Mouse (Mus musculus) frontal cortex, postnatal 25 days (tissue): ENCODE measurements around the gene Card10.
A peak's percentile ranks its signal among the peaks of the same experiment; 100 is the strongest.

Source experiments
- DNase-seq, 2 experiments: peaks; one replicate each; pipeline ENCODE4 v3.0.0; 2022; ENCODE audit warnings: low spot score in 2 of 2

The Card10 gene

GRCm38 (mm10) chr15:78801971-78802741, 686 bp downstream of the Card10 start:
- no peak for DNase-seq

- DNase-seq: no peak
Observed at GRCm38 (mm10) chr15:78801571-78801970, 1.3 kb downstream of the Card10 start.

GRCm38 (mm10) chr15:78799029-78799428, 3.8 kb downstream of the Card10 start:
- no peak for DNase-seq

GRCm38 (mm10) chr15:78797060-78797329, 5.8 kb downstream of the Card10 start:
- no peak for DNase-seq

DNA sequence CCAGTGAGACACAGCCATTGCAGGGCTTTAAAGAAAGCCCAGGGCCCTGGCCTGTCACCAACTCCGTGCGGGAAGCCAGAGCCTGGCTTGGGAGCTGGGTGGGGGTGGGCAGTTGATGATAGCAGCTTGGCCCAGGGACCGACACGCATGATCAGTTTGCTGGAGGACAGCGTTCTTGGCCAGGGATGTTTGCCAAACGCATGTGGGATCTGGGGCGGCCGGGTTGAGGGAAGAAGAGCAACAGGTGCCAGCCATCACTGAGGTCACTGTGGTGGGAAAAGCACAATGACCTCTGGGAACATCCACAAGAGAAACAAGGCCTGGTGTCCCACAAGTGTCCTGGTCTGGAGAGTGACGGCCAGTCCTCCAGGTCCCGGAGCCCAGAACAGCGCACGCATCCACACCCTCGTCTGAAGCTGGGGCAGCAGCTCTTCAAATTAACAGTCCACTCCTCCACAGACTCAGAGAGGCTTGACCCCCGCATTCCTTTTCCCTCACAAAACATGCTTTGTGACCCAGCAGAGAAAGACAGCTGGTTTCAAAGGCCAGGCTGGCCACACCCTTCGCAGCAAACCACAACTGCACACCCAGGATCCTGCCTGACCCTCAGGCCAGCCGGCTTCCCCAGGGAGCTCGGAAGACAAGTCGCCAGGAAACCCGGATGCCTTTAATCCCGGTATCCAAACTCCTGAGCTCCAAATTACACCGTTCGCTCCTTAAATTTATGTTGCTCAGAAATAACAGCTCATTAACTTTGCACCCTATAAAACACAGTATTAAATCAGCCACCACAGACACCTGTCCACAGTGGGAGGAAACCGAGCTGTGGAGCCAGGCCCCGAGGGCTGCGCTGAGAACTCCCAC, 6.4 kb downstream of the Card10 start:
- no peak for DNase-seq

- no peak for DNase-seq
Observed at GRCm38 (mm10) chr15:78790990-78791389, 11.9 kb downstream of the Card10 start.

- no peak for DNase-seq
Observed at GRCm38 (mm10) chr15:78790451-78790850, 12.4 kb downstream of the Card10 start.

DNA sequence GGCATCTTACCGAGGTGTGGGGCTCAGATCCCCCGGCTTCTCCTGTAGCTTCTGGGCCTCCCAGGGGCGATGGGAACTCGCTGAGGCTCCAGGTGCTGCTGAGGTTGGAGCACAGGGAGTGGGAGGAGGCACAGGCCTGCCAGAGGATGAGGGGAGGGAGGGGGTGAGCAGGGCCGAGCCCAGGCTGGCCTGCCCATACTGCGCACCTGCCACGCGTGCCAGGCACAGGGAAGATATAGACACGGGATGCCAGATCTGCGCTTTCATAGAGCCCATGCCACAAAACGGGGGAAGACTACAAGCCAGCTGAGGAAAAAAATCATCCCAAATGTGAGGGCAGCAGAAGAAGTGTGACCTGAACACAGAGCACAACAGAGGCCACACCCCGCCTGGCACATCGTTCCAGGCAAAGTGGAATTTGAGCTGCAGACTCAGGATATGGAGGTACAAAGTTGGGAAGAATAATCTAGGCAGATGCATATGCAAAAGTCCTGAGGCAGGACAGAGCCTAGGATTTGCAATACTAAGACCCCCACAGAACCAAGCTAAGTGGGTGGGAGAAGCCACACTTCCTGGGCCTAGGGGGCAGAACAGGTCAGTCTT, 13.0 kb downstream of the Card10 start:
- no peak for DNase-seq

DNA sequence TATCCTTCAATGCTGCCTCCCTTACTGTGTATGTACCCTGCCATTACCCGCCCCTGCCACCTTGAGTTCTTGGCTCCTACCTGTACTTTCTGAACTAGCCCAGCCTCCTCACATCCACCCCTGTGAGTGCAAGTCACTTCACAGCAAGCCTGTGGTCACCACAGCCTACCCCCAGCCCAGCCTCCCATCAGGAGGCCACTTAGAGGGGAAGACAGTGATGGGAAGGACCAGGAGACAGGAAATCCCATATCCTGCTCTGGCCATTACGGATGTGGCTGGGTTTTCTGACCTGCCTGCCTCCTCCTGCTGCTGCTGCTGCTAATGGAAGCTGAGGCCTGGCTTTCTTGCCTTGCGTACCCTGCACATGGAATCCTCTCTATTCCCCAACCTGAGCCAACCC, 14.8 kb downstream of the Card10 start:
- DNase-seq: no peak

GRCm38 (mm10) chr15:78787287-78787856, 15.5 kb downstream of the Card10 start:
- no peak for DNase-seq

DNA sequence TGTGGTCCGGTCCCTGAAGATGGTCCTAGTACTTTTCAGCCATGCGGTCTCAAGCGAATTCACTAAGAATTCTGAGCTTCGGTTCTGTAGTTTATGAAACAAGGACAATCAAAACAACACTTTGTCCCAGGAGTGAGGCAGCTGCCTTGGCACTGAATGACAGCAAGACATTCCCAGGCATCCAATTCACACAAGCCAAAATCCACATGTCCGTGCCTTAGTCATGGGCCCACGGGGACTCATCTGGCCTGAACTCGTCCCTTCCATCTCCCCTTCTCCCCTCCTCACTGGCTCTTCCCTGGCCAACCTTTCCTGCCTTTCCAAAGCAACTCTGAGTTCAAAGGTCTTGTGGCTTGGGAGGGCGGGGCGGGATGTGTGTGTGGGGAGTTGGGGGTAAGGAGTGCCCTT, 16.4 kb downstream of the Card10 start:
- no peak for DNase-seq

- no peak for DNase-seq
Observed at GRCm38 (mm10) chr15:78785961-78786360, 16.9 kb downstream of the Card10 start.

- no peak for DNase-seq
Observed at GRCm38 (mm10) chr15:78785258-78785657, 17.6 kb downstream of the Card10 start.

DNA sequence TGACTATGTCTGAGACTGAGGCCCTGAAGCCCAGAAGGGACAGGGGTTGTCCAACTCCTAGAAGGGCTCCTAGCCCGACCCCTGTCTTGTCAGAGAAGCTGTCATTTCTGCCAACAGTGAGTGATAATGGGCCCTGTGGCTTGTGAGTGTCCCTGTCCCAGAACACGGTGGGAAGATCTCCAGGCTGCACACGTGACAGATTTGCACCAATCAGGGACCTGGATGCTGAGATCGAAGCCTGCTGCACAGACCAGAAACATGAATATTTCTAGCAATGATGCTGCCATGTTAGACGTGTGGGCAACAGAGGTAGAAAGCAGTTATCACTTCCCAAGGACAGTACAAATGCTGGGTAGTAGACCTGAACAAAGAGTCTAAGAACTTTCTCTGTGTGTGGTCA, 18.3 kb downstream of the Card10 start:
- no peak for DNase-seq

- DNase-seq: no peak
Observed at GRCm38 (mm10) chr15:78782348-78783103, 20.3 kb downstream of the Card10 start.

- DNase-seq: no peak
Observed at GRCm38 (mm10) chr15:78780908-78781307, 21.9 kb downstream of the Card10 start.

GRCm38 (mm10) chr15:78780359-78780758, 22.5 kb downstream of the Card10 start:
- no peak for DNase-seq

DNA sequence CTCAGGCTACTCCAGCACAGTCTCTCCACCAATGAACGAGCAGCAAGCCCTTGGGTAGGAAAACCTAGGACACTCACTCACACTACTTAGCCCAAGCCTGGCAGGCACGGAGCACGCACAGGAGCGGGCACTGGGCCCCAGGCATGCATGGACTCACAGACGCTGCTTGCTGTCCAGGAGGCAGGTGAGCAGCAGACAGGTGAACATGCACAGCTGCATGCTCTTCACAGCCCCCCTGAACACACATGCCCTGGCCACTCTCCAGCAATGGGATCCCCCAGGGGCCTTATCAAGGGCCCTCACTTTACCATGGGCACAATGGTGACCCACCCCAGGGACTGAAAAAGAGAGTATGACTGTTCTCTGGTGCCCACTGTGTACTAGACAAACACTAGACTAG, 23.2 kb downstream of the Card10 start:
- no peak for DNase-seq

DNA sequence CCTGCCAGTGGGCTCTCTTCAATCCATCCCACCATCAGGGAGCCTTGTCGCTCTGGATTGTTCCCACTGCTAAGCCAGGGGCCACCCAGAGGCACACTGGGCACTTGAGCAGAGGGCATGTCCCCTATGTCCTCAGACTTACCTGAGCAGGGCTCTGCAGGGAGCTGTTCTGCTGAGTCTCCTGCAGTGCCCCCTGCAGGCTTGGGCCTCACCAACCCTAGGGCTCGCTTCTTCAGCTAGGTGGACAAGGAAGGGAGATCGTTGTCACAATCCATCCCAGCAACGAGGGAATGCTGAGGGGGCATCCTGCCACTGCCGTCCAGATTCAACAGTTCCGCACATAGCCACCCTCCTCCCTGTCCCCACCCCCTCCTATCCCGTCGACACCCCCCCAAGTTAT, 23.6 kb downstream of the Card10 start:
- DNase-seq: no peak

DNA sequence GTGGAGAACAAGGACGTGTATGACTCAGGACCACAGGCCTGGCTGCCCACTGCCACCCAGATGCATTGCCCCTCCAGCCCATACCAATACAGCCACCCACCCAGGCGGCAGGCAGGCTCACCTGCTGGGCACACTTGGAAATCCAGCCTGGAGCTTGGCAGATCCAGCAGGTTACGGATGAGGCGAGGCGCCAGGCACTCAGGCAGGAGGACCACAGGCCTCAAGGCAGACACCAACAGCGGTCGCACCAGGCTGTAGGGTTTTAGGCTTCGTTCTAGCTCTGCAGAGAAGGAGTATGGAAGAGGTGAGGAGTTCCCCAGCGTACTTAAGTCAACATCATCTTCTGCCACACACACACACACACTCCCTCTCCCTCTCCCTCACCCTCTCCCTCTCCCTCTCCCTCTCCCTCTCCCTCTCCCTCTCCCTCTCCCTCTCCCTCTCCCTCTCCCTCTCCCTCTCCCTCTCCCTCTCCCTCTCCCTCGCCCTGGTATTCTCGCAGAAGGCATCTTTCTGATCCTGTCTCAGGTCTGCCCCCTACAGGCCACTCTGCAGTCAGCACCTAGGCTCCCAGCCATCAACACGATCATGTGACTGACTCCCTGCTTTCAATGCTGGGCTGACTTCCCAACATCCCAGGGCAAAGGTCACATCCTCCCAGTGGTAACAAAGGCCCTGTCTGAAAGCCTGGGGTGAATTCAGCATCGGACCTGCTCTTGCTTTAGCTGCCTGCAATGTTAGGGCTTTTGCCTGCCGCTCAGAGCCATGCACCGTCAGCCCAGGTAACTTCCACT, 24.6 kb downstream of the Card10 start:
- DNase-seq: peak; percentile 86 to 90

- no peak for DNase-seq
Observed at GRCm38 (mm10) chr15:78773290-78773729, 29.5 kb downstream of the Card10 start, which contains the start of gene Mfng. TSS of gene Mfng (minus strand) at chr15:78773475.
